Mouse (Mus musculus): ENCODE results near the gene Irf6. TPM values are rescaled to one million over a fixed set of nuclear protein-coding genes. Genes with fewer than 3 reads are reported as not detected.
A peak's percentile ranks its signal among the peaks of the same experiment; 100 is the strongest.

Irf6 gene
- total RNA-seq (2021) = 1.1 and 2.9 TPM in 2 replicates
- long read RNA-seq, experiment 1 = 0 reads
- long read RNA-seq, experiment 2, full-length matches to known transcripts = 2 of 2 reads
- long read RNA-seq, experiment 2, partial matches to known transcripts = 0 of 2 reads
- long read RNA-seq, experiment 2, other reads (novel, unspliced or antisense) = 0 of 2 reads

GRCm38 (mm10) chr1:193152872-193153271, at the start of gene Irf6:
Gene Irf6 (plus strand): TSS chr1:193153111.
- DNase-seq = peak; percentile 82

GRCm38 (mm10) chr1:193112093-193112492, 40.8 kb upstream of the Irf6 start:
- no peak for DNase-seq

GRCm38 (mm10) chr1:193122793-193123192, 30.1 kb upstream of the Irf6 start:
- DNase-seq = no peak

- DNase-seq = no peak
Observed at GRCm38 (mm10) chr1:193123290-193123689, 29.6 kb upstream of the Irf6 start.

- DNase-seq = no peak
Observed at GRCm38 (mm10) chr1:193125835-193126234, 27.1 kb upstream of the Irf6 start.

GRCm38 (mm10) chr1:193128055-193128454, 24.9 kb upstream of the Irf6 start:
- no peak for DNase-seq

GRCm38 (mm10) chr1:193129321-193129720, 23.6 kb upstream of the Irf6 start:
- no peak for DNase-seq

GRCm38 (mm10) chr1:193129786-193130455, 23.0 kb upstream of the Irf6 start, which contains the start of gene Diexf:
Gene Diexf (minus strand): TSS chr1:193130272.
- peak; percentile 99 for DNase-seq

- no peak for DNase-seq
Observed at GRCm38 (mm10) chr1:193130456-193130825, 22.5 kb upstream of the Irf6 start.

GRCm38 (mm10) chr1:193130839-193131238, 22.1 kb upstream of the Irf6 start:
- DNase-seq = no peak

- DNase-seq = no peak
Observed at GRCm38 (mm10) chr1:193131311-193131948, 21.5 kb upstream of the Irf6 start.

GRCm38 (mm10) chr1:193132385-193132784, 20.5 kb upstream of the Irf6 start:
- DNase-seq = no peak

GRCm38 (mm10) chr1:193133726-193134125, 19.2 kb upstream of the Irf6 start:
- DNase-seq = no peak

- no peak for DNase-seq
Observed at GRCm38 (mm10) chr1:193138087-193138486, 14.8 kb upstream of the Irf6 start.

GRCm38 (mm10) chr1:193138669-193139068, 14.2 kb upstream of the Irf6 start:
- DNase-seq = no peak

GRCm38 (mm10) chr1:193141118-193141517, 11.8 kb upstream of the Irf6 start:
- DNase-seq = no peak

GRCm38 (mm10) chr1:193142517-193143062, 10.3 kb upstream of the Irf6 start:
- no peak for DNase-seq

- DNase-seq = no peak
Observed at GRCm38 (mm10) chr1:193144516-193144915, 8.4 kb upstream of the Irf6 start.

- DNase-seq = no peak
Observed at GRCm38 (mm10) chr1:193145101-193145500, 7.8 kb upstream of the Irf6 start.

GRCm38 (mm10) chr1:193146416-193146815, 6.5 kb upstream of the Irf6 start:
- DNase-seq = no peak

GRCm38 (mm10) chr1:193149231-193149630, 3.7 kb upstream of the Irf6 start:
- no peak for DNase-seq

- no peak for DNase-seq
Observed at GRCm38 (mm10) chr1:193151134-193151533, 1.8 kb upstream of the Irf6 start.

GRCm38 (mm10) chr1:193153561-193153960, 650 bp downstream of the Irf6 start:
- no peak for DNase-seq
